In genomic region chr7:118994231-118994842, GRCm38 (mm10) we compare ENCODE assay signal across 8 mouse cellular contexts. TPM values are rescaled to one million over a fixed set of nuclear protein-coding genes. Genes with fewer than 3 reads are reported as not detected.
DNase-seq lines count a peak whose midpoint lies in the region; ATAC-seq lines count a peak whose summit lies in the region.

No protein-coding gene starts in this region.

- peak overlapping the region; percentile 66 for H3K4me2 ChIP-seq in liver, embryonic 13.5 days
- peak overlapping the region; percentile 97 for H3K4me2 ChIP-seq in stomach, embryonic 14.5 days (replicated peaks; ENCODE audit: low read depth, low read length)

- H3K27ac ChIP-seq in liver, embryonic 13.5 days, result no peak overlapping the region
- no peak overlapping the region for H3K27ac ChIP-seq in stomach, embryonic 14.5 days (ENCODE audit: low read length)

- peaks cover 18% of the 10 kb centered on the region for H3K4me1 ChIP-seq in liver, embryonic 13.5 days (replicated peaks)
- peaks cover 11% of the 10 kb centered on the region; the same call in 1 of the 2 replicates for H3K4me1 ChIP-seq in stomach, embryonic 14.5 days (ENCODE audit: control insufficient read depth, insufficient read depth, low read length)

- H3K27me3 ChIP-seq in liver, embryonic 13.5 days, result peaks cover 41% of the 10 kb centered on the region
- no peaks in the 10 kb centered on the region for H3K27me3 ChIP-seq in stomach, embryonic 14.5 days (ENCODE audit: control insufficient read depth, insufficient read depth, low read length)

- intact Hi-C loops in heart, postnatal 36 days (cut with DNase I), result loop anchor here (2.0 kb wide), 3 partner anchors 18 to 140 kb away; partner anchors contain the start of gene Iqck
- intact Hi-C loops in left cerebral cortex, postnatal 25 days (cut with DNase I), result loop anchor here (1.0 to 5.0 kb wide), 3 partner anchors 62 to 139 kb away; partner anchors contain the start of gene Iqck

- DNase-seq in cerebellum, adult 11-12 months, result peak; percentile 62
- no peak for DNase-seq in cerebellum, adult 8-10 months
- peak; percentile 18 for DNase-seq in urinary bladder, postnatal 36 days (ENCODE audit: low spot score in 2 of 2)
- DNase-seq in urinary bladder, postnatal 4 days (ENCODE audit: low spot score in 2 of 2), result no peak
- DNase-seq in heart, postnatal 36 days, result peak; percentile 26 to 49
- no peak for DNase-seq in liver, embryonic 13.5 days
- no peak for DNase-seq in left cerebral cortex, postnatal 25 days (ENCODE audit: low spot score in 2 of 2)

- H3K36me3 ChIP-seq in liver, embryonic 13.5 days, result no peaks in the 10 kb centered on the region
- H3K36me3 ChIP-seq in stomach, embryonic 14.5 days (ENCODE audit: control insufficient read depth, insufficient read depth, low read length), result no peaks in the 10 kb centered on the region

- peak overlapping the region; percentile 57 for H3K9ac ChIP-seq in liver, embryonic 13.5 days
- H3K9ac ChIP-seq in stomach, embryonic 14.5 days (replicated peaks; ENCODE audit: low read depth, low read length), result peak overlapping the region; percentile 52; the same call in 1 of the 2 replicates

- 0 out of 2 replicates have a peak, but pooled peaks have one; percentile 10 for ATAC-seq in liver, embryonic 13.5 days (ENCODE audit: low read depth)
- ATAC-seq in stomach, embryonic 14.5 days (ENCODE audit: insufficient number of reproducible peaks, insufficient read depth, low FRiP score, low read depth), result peak; percentile 16

- H3K4me3 ChIP-seq in liver, embryonic 13.5 days (replicated peaks), result peak overlapping the region; percentile 54
- peak overlapping the region; percentile 65 for H3K4me3 ChIP-seq in stomach, embryonic 14.5 days (ENCODE audit: low read depth, low read length)

- WGBS in liver, embryonic 13.5 days (ENCODE audit: insufficient replicate concordance), result 3% methylated on average over 21 of the region's 21 CpGs
- WGBS in stomach, embryonic 14.5 days, result 2% methylated on average over 21 of the region's 21 CpGs

- no peaks in the 10 kb centered on the region for H3K9me3 ChIP-seq in liver, embryonic 13.5 days (replicated peaks)
- no peaks in the 10 kb centered on the region for H3K9me3 ChIP-seq in stomach, embryonic 14.5 days (ENCODE audit: control insufficient read depth, low read depth, low read length)

RNA-seq across cellular contexts. Expression of gene Gprc5b, which starts 0.7 kb away (rescaled TPM):
- total RNA-seq in heart, postnatal 36 days (2021), result 10 to 100 TPM; 14.7 to 15.6 TPM
- polyA plus RNA-seq in liver, embryonic 13.5 days (2015; fragmentation: Nextera tagmentation; extraction: Ambion mirVana), result 0.20 and 0.37 TPM in 2 replicates
- polyA plus RNA-seq in stomach, embryonic 14.5 days (2014; fragmentation: Nextera tagmentation; extraction: Ambion mirVana), result 7.0 TPM in 2 replicates
- 10 to 100 TPM; 98.0 to 99.8 TPM for total RNA-seq in left cerebral cortex, postnatal 25 days (2021)

Comparison
In these comparisons a context has a peak if more than half of its experiments do, and no peak if none do; other contexts are left out.
1. DNase-seq: peak in cerebellum, adult 11-12 months (single experiment), urinary bladder, postnatal 36 days (2 of 2) and heart, postnatal 36 days (2 of 2); none in cerebellum, adult 8-10 months (single experiment), urinary bladder, postnatal 4 days (0 of 2), liver, embryonic 13.5 days (single experiment) and left cerebral cortex, postnatal 25 days (0 of 2).
2. RNA of gene Gprc5b, which starts 0.7 kb away (total RNA-seq): 98.0 to 99.8 TPM in left cerebral cortex, postnatal 25 days; 14.7 to 15.6 TPM in heart, postnatal 36 days; every median in the first group is over 4 times any median in the second.